Mouse (Mus musculus) layer of hippocampus, adult 9-10 months (tissue): ENCODE measurements around the gene Erp44.

Experiments
- DNase-seq: peaks from one replicate; pipeline ENCODE4 v3.0.0; 2022; ENCODE audit warnings: low spot score

Gene Erp44

DNA sequence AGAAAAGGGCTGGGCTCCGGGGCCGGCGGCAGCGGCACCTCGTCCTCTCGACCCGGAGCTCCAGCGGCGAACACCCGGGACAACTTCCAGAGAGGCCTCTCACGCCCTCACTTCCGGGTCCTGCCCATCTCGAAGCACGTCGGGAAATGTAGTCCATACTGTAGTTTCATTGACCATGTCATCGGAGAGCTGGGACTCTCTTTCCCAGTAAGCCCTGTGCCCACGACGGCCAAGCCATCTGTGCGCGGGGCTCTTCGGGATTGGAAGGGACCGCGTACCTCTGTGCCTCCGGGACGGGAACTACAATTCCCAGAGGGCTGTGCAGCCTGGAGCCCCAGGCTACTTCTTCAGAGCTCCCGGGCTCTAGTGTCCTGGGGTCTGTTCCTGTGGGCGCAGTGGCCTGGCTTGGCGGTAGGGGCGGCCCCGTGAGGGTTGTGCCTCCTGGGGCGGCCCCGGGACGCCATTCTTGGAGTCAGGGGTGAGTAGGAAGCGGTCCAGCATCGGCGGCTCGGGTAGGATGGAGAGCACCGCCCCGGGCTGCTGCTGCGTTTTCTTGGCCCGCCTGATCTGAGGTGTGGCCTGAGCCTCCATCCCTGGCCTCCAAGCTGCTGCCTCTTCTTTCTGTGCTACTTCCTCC, at the start of gene Erp44, which contains the start of gene Invs:
Gene Erp44, minus strand, starts transcription at position 61 of the 637 bp plus-strand sequence.
Gene Invs, plus strand, starts transcription at position 263 of the 637 bp plus-strand sequence.
- peak; percentile 93 for DNase-seq

DNA sequence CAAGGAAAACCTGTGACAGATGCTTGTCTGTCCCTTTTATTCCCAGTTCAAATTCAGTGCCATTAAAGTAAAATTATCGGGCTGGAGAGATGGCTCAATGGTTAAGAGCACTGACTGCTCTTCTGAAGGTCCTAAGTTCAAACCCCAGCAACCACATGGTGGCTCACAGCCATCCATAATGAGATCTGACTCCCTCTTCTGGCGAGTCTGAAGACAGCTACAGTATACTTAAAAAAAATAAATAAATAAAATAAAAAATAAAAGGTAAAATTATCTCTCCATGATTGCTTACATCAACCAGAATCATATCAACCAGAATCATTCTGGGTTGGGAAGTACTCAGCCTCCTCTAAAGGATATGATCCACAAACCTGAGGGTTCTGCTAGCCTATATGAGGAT, 48.7 kb upstream of the Erp44 start:
- no peak for DNase-seq

DNA sequence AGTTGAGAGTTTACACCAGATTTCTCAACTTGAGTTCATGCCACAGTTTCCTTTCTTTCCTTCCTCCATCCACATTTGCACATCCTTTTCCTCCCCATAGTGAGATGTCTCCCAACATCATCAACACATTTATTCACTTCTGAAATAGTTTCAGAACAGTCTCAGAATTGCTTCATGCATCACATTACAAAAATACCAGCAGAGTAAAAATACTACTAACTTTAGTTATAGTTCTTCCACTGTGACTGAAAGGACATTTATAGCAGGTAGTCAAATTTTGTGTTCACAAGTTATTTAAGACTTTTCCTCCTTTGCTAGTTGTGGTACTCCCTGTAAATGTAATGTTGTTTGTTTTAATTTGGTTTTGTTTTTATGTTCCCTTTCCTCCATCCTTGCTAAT, 47.8 kb upstream of the Erp44 start:
- DNase-seq = no peak

- DNase-seq = no peak
Measured at GRCm38 (mm10) chr4:48322095-48322494, 42.7 kb upstream of the Erp44 start.

- DNase-seq = no peak
Measured at GRCm38 (mm10) chr4:48321276-48321675, 41.9 kb upstream of the Erp44 start.

DNA sequence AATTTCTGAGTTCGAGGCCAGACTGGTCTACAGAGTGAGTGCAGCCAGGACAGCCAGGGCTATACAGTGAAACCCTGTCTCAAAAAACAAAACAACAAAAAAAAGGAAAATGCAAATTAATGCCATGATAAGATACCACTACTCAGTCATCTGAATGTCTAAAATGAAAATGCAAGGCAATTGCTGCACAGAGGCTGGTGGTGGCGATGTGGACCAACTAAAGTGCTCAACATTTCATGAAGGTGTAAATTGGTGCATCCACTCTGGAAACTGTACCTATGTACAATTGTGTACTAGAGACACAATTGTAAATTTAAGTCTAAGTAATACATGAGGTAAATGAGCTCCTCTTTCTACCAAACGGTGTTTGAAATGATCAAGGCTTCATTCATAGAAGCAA, 36.7 kb upstream of the Erp44 start:
- DNase-seq = no peak

GRCm38 (mm10) chr4:48314814-48315213, 35.5 kb upstream of the Erp44 start:
- DNase-seq = no peak

GRCm38 (mm10) chr4:48287086-48287757, 7.9 kb upstream of the Erp44 start:
- peak; percentile 55 for DNase-seq

GRCm38 (mm10) chr4:48281121-48281520, 1.8 kb upstream of the Erp44 start:
- no peak for DNase-seq

DNA sequence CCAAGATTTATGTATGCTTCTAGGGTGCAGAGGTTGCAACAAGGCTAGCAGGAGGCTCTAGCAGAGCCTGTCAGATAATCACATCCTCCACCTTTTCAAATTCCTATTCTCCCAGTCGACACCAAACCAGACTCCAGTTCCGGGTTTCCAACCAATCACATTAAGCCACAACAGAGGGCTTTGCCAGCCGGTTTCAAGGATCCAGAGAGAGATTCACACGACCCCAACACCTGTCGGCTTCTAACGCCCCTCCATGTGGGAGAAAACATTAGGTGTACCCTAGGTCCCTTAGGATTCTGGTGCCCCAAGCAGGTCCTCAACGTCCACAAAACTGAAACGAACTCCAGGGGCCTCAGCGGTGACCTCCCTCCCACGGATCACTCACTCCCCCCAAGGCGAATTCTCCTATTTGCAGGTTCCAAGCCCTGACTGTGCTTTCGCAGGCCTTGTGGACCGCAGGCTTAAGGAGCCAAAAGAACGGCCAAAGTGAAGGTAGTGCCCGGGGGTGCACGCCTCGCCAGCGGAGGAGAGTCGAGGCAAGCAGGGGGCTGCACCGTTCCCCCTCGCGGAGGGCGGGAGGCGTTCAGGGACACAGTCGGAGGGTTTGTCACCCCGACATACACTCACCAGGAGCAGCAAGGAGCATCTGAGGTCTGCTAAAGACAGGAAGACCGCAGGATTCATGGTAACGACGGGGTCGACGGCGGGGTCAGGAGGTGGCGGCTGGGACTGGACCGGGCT, 431 bp downstream of the Erp44 start:
- DNase-seq = no peak

DNA sequence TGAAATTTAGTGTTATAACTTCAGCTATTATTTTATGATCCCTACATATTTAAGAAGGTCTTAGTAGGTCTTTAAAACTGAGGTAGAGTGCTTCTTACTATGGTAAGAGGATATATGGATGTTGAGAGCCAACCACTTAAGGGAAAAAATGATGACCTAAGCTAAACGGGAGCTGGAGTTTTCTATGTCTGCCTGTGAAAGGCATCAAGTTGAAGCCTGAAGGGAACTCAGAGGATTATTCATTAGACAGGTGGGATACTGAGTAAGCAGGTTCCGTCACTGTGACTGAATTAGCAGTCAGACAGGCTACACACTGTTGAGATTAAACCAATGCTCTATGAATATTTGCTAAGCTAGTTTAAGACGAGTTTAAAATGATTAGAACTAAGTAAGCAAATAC, 2.3 kb downstream of the Erp44 start:
- DNase-seq = no peak

DNA sequence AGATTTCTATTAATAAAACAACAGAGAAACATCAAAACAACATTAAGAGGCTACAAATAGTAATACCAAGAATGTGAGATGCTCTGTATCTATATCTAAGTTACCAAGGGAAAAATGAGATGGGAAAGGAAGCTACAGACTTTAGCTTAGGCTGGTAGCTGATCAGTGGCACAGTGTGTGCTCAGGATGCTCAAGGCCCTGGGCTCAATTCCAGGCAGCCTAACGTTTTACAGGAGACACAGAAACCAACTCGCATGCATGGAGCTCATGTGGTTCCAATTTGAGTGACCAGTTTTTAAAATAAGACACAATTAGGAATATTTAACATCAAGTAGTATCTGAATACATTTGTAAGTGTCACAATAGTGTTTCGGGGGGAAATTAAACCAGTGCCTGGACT, 3.6 kb downstream of the Erp44 start:
- no peak for DNase-seq

DNA sequence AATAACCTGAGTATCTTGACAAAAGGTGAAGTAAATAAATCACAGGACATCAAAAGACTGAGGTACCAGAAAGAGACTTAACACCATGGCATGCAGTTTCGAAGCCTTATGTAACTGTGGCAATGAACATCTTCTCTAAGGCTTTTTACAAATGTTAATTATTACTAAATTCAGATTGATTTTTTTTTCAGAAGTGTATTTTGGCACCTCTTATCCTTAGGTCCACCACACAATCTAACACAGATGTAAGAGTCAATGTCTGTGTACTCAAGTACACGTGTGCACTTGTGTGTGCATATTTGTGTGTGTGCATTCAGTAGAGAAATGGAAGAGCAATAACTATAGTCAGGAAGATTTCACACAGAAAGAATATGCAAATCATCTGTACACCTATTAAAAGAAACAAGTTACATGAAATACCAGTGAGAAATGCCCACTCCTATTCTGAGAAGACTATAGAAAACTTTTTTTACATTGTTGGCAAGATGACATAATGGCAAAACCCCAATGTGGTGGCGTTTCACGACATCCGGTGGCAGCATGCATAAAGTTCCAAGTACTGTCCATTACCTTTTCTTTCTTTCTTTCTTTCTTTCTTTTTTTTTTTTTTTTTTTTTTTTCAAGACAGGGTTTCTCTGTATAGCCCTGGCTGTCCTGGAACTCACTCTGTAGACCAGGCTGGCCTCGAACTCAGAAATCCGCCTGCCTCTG, 6.1 kb downstream of the Erp44 start:
- no peak for DNase-seq

GRCm38 (mm10) chr4:48271838-48272237, 7.5 kb downstream of the Erp44 start:
- no peak for DNase-seq

DNA sequence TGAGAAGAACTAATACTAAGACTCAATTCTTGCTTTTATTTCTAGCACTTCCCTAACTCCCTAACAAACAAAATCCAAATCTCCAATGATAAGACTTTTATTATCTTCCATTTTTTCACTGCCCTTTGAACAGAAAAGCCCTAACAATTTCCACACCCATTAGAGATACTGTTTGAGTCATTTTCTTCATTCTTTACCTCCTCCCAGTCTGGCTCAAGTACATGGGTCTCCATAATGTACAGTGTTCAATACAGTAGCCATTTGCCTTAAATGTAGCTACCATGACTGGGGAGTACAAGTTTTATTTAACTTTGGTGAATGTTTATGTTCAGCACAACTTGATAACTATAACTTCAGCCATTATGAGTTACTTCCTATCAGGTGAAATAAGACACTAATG, 8.8 kb downstream of the Erp44 start:
- DNase-seq = no peak

GRCm38 (mm10) chr4:48268127-48268526, 11.2 kb downstream of the Erp44 start:
- no peak for DNase-seq

- no peak for DNase-seq
Measured at GRCm38 (mm10) chr4:48267683-48268082, 11.7 kb downstream of the Erp44 start.

DNA sequence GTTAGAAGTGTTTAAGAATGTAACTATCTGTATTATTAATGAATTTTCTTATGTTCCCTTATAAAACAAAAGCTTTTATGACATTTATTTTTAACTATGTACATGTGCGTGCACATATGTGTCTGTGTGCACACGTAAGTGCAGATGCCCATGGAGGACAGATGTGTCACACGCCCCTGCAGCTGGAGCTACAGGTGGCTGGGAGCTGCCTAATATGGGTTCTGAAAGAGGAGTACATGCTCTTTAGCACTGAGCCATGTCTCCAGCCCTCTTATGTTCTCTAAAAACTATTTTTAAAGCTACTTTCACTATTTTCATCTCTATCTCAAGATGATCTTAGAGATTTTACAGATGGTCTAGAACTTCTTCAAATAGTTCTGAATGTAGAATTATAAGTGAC, 21.3 kb downstream of the Erp44 start:
- no peak for DNase-seq

DNA sequence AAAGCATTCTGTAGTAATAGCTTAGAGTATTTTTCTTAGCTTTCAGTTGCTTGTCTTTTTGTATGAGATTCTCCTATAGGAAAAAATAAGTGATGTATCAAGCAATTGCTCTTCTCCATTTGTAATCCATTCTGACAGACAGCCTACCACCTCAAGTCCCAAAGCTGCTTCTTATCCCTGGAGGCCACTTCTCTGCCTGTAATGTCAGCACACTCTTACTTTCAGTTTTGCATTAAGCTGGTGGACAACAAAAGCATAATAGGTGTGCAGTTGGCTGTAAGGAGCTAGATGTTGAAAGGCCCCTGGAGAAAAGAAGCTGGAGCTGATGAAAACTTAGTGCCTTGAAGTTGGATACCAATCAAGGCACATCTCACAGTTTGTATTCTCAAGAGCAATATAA, 26.1 kb downstream of the Erp44 start:
- DNase-seq = no peak

DNA sequence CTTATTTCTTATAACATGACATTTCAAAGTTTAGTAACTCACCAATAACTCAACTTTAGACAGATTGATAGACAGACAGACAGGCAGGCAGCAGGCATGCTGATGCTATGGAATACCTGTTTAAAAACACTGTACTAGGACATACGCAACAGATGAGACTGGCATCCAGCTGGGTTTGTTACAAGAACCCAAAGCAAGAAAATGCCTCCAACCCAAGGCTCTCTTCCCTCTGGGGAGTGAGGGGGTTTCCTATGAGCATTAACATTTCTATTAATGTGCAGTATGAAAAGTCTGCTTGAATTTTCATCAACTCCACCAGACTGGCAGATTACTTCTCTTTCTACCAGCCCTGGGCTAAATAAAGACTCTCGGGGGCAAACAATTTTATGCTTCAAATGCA, 35.1 kb downstream of the Erp44 start:
- no peak for DNase-seq

GRCm38 (mm10) chr4:48243737-48244136, 35.6 kb downstream of the Erp44 start:
- no peak for DNase-seq

DNA sequence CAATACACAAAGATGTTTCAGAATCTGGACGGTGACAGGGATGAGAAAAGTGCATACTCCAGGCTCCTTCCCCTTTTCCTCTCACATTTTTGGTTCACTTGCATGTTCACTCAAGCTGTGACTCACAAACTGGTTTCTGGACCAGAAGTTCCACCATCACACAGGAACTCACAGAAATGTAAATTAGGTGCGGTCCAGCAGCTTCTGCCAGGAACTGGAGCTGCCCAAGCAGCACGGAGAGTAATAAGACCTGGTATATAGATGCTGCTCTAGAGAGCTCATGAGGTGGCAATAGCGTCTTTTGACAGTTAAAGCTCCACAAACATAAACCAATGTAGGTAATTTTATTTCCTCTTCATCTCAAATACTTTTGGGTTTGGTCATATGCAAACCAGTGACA, 36.9 kb downstream of the Erp44 start:
- no peak for DNase-seq

- no peak for DNase-seq
Measured at GRCm38 (mm10) chr4:48239046-48239445, 40.3 kb downstream of the Erp44 start.
